Mouse (Mus musculus): ENCODE results near the gene Tanc1. TPM values are rescaled to one million over a fixed set of nuclear protein-coding genes. Genes with fewer than 3 reads are reported as not detected.

The Tanc1 gene
- polyA plus RNA-seq, 1 experiment from 2014 or later = 8.5 TPM

DNA sequence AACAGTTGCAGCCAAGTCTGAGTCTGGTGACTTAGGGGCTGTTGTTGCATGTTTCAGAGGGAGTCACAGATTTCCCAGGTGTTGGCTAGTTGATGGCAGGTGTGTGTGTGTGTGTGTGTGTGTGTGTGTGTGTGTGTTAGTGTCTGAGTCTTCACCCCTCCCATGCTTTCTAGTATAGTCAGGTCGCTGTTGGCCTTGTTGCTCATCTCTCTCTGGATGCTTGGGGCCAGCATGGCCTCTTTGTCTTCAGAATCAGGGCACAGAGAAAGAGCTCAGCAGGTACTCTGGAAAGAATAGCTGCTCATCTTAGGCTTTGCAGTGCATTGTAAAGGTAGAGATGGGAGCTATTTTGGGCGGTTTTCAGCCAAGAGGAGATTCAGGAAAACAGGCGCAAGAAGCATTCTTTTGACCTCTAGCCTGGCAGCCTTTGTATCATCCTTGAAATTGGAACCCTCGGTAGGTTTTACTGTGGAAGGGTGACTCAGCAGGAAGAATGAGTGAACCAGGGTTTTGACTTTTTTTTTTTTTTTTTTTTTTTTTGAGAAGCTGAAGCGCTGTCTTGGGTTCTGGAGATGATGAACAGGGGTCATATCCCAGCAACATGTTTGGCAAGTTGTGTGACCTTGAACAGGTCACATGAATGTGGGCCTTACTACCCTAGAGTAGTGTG is 22.1 kb downstream of the Tanc1 start:
- H3K36me3 ChIP-seq = no peaks in the 10 kb centered on the region
- H3K4me2 ChIP-seq = no peak overlapping the region
- H3K27ac ChIP-seq (replicated peaks) = no peak overlapping the region
- H3K9ac ChIP-seq = no peak overlapping the region
- 45% methylated on average over 5 of the region's 5 CpGs for WGBS
- H3K4me1 ChIP-seq (replicated peaks) = 0 out of 2 replicates have a peak, but pooled peaks cover 4% of the 10 kb centered on the region
- H3K9me3 ChIP-seq = no peaks in the 10 kb centered on the region
- ATAC-seq (ENCODE audit: low FRiP score, low read depth) = no peak
- no peaks in the 10 kb centered on the region for H3K27me3 ChIP-seq
- H3K4me3 ChIP-seq = no peak overlapping the region

DNA sequence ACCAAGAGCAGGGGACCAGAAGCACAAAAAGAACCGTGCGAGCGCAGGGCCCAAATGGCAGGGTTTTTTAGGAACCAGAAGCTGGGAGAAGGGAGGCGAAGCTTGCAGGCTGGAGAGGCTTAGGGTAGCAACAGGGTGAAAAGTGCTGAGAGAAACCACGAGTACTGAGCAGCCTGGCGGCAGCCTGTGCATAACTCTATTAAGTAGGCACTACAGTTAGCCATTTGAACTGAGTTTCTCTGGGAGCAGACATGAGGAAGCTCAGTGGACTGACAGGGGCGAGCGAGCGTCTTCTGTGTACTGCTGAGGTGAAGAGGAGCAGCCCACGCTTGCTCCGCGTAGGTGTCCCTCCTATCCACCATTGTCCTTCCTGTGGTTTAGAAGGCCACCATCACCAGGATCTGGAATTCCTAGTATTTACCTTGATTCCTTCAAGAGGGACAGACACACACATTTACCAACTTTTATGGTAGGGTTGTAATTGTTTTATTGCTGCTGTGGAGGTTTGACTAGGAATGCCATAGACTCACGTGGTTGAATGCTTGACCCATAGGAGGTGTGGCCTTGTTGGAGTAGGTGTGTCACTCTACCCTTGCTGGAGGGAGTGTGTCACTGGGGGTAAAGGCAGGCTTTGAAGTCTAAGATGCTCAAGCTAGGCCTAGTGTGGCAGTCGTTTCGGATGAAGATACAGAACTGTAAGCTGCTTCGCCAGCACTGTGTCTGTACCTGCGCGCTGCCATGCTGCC is 25.4 kb downstream of the Tanc1 start:
- no peaks in the 10 kb centered on the region for H3K9me3 ChIP-seq
- ATAC-seq (ENCODE audit: low FRiP score, low read depth) = no peak
- no peak overlapping the region for H3K4me3 ChIP-seq
- H3K27ac ChIP-seq (replicated peaks) = no peak overlapping the region
- no peaks in the 10 kb centered on the region for H3K27me3 ChIP-seq
- no peak overlapping the region for H3K9ac ChIP-seq
- no peaks in the 10 kb centered on the region for H3K36me3 ChIP-seq
- no peaks in the 10 kb centered on the region for H3K4me1 ChIP-seq (replicated peaks)
- 94% methylated on average over 18 of the region's 18 CpGs for WGBS
- no peak overlapping the region for H3K4me2 ChIP-seq

DNA sequence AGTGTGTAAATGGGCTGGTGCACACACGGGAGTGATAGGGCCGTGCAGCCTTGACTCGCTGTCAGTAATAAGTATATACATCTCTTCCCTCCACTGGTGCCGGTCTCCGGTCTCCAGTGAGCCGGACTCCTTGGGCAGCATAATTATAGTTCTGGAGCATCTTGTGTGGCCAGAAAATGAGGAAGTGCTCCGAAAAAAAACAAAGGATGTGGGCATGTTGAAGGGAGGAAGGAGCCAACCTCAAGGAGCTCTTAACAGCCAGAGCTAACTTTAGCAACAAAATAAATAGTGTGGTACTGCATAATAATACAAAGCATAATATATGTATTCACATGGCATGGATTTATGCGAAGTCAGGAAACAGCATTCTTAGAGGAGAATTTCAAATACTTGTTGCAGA is 30.9 kb downstream of the Tanc1 start:
- Histone ChIP-seq H3K27ac (replicated peaks) (no peak overlapping the region), H3K4me1 (replicated peaks) (peaks cover 14% of the 10 kb centered on the region), H3K9ac (no peak overlapping the region), H3K9me3 (no peaks in the 10 kb centered on the region), H3K4me2 (no peak overlapping the region), H3K27me3 (no peaks in the 10 kb centered on the region), H3K36me3 (no peaks in the 10 kb centered on the region), H3K4me3 (no peak overlapping the region)
- no peak for ATAC-seq (ENCODE audit: low FRiP score, low read depth)
- 85% methylated on average over 8 of the region's 8 CpGs for WGBS

DNA sequence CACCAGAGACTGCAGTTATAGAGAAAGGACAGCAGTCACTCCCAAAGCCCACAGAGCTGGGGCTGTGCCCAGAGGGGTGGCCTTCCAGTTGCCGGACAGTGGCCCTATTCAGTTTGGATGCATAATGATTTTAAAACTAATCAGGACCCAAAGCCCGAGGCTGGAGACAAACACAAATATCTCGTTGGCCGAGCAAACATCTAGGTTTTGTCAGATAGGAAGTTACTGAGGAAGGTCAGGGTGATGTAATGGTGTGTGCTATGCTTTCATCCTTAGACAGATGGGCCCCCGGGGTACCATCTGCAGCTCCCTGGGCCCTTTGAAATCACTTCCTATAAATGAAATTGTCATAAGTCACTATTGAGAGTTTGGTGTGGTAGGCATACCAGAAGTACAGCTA is 33.0 kb downstream of the Tanc1 start:
- H3K4me1 ChIP-seq (replicated peaks) = peaks cover 28% of the 10 kb centered on the region
- H3K27ac ChIP-seq (replicated peaks) = 0 out of 2 replicates have a peak overlapping the region, but pooled peaks have one; percentile 42
- no peaks in the 10 kb centered on the region for H3K36me3 ChIP-seq
- no peak overlapping the region for H3K4me3 ChIP-seq
- no peaks in the 10 kb centered on the region for H3K9me3 ChIP-seq
- no peak overlapping the region for H3K4me2 ChIP-seq
- no peaks in the 10 kb centered on the region for H3K27me3 ChIP-seq
- 44% methylated on average over 5 of the region's 5 CpGs for WGBS
- ATAC-seq (ENCODE audit: low FRiP score, low read depth) = no peak
- no peak overlapping the region for H3K9ac ChIP-seq

DNA sequence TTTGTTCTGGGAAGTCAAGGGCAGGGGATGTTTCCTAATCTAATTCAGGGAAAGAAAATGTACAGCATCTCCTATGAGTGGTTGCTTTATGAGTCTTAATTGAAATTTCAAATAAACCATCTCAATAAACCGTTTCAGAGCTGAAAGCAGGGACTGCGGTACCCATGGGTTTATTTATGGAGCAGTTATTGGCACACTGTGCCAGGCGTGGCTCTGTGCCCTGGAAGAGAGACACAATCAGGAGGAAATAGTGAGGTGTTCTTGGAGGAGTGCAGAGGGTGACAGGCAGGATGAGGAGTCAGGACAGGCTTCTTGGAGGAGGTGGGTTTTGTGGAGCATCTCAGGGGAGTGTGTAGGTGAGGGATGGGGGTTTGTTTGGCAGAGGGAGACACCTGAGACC is 33.7 kb downstream of the Tanc1 start:
- Histone ChIP-seq H3K4me3 (no peak overlapping the region), H3K4me2 (no peak overlapping the region), H3K27ac (replicated peaks) (no peak overlapping the region), H3K27me3 (no peaks in the 10 kb centered on the region), H3K9ac (no peak overlapping the region), H3K4me1 (replicated peaks) (peaks cover 28% of the 10 kb centered on the region), H3K36me3 (no peaks in the 10 kb centered on the region), H3K9me3 (no peaks in the 10 kb centered on the region)
- WGBS = 40% methylated on average over 3 of the region's 3 CpGs
- ATAC-seq (ENCODE audit: low FRiP score, low read depth) = no peak

DNA sequence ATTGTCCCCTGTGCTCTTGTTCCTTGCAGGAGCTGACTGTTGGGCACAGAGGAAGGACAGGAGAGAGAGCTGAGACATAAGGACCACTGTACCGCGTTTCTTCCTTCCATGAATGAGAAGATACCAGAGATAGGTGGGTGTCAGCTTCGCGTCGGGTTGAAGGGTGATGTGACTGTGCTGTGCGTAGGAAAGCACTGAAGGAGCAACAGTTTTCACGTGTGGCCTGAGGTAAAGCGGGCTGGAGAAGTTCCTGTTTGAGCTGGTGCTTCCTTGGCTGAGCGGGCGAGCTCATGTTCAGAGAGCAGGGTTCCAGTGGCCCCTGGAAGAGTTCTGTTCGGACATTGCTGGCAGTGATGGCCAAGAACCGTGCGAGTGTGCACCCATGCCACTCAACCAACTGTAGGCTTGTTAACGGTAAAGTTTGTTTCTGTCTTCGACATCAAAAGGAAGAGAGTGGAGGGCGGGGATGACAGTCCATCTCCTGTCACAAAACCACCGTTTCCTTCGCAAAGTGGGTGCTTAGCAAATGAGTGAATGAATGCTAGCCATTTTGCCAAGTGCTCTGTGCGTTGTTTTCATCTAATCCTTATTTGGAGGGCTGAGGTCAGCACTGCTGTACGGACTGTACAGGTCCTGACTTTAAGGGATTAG is 35.0 kb downstream of the Tanc1 start:
- Histone ChIP-seq H3K4me1 (replicated peaks) (peaks cover 28% of the 10 kb centered on the region), H3K27me3 (no peaks in the 10 kb centered on the region), H3K9ac (no peak overlapping the region), H3K36me3 (no peaks in the 10 kb centered on the region), H3K4me2 (no peak overlapping the region), H3K9me3 (no peaks in the 10 kb centered on the region), H3K4me3 (no peak overlapping the region), H3K27ac (replicated peaks) (no peak overlapping the region)
- ATAC-seq (ENCODE audit: low FRiP score, low read depth) = no peak
- WGBS = 87% methylated on average over 20 of the region's 20 CpGs

DNA sequence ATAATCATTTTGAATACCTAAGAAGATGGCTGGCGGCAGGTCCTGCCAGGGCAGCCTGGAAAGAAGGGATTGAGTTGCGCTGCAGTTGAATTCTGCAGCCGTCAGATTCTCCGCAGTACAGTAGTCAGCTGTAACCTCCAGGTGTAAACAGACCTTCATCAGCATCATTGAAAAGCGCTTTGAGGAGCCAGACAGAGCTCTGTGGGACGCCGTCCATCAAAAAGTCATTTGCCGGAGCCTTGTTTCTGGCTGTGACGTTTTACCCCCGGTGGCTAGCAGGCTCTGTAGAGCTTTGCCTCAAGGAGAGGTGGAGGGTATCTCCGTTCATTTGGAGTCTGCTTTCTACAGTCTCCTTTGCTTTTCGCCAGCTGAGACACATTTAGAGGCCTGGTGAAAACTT is 36.6 kb downstream of the Tanc1 start:
- WGBS = 16% methylated on average over 12 of the region's 12 CpGs
- Histone ChIP-seq H3K9ac (no peak overlapping the region), H3K4me2 (peak overlapping the region; percentile 37), H3K9me3 (no peaks in the 10 kb centered on the region), H3K27me3 (no peaks in the 10 kb centered on the region), H3K27ac (replicated peaks) (no peak overlapping the region), H3K36me3 (no peaks in the 10 kb centered on the region), H3K4me3 (no peak overlapping the region), H3K4me1 (replicated peaks) (peaks cover 32% of the 10 kb centered on the region)
- no peak for ATAC-seq (ENCODE audit: low FRiP score, low read depth)

DNA sequence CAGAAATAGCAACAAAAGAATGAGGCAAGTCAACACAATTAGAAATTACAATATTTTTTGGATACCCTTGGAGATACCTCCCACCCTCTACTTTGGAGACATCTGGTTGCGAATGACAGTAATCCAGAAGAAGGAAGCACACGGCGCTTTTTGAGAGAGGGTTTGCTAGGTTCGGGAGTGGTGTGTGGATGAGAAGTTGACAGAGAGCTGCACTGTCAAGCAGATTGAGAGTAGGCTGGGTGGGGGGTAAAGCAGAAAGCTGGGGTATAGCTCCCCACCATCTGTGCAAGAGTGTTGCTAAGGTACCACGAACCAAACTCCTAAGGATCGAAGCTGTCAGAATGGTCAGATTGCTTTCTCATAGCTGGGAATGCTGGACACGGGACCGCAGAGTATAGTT is 40.0 kb downstream of the Tanc1 start:
- Histone ChIP-seq H3K9ac (no peak overlapping the region), H3K27ac (replicated peaks) (no peak overlapping the region), H3K36me3 (no peaks in the 10 kb centered on the region), H3K4me3 (no peak overlapping the region), H3K4me2 (no peak overlapping the region), H3K4me1 (replicated peaks) (peaks cover 32% of the 10 kb centered on the region), H3K27me3 (no peaks in the 10 kb centered on the region), H3K9me3 (no peaks in the 10 kb centered on the region)
- WGBS = 95% methylated on average over 8 of the region's 8 CpGs
- ATAC-seq (ENCODE audit: low FRiP score, low read depth) = no peak

DNA sequence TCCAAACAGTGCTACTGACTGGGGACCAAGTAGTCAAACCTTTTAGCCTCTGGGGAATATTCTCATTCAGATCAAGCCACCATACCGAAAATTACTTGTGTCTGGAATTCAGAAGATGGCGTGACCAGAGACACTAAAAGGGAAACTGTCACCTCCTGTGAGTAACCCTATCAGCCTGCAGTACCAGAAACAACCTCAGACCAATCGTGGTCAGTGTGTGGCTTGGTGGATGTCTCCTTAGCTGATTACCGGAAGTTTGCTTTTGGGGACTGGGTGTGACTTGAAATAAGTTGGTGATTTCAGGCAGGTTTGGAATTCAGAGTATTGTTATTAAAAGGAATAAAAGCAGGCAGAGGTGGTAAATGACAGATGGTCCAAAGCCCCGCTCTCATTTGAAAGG is 40.9 kb downstream of the Tanc1 start:
- no peak overlapping the region for H3K27ac ChIP-seq (replicated peaks)
- H3K4me1 ChIP-seq (replicated peaks) = peaks cover 32% of the 10 kb centered on the region
- no peaks in the 10 kb centered on the region for H3K9me3 ChIP-seq
- no peak for ATAC-seq (ENCODE audit: low FRiP score, low read depth)
- 75% methylated on average over 5 of the region's 5 CpGs for WGBS
- no peaks in the 10 kb centered on the region for H3K36me3 ChIP-seq
- H3K4me2 ChIP-seq = no peak overlapping the region
- H3K9ac ChIP-seq = no peak overlapping the region
- H3K4me3 ChIP-seq = no peak overlapping the region
- H3K27me3 ChIP-seq = no peaks in the 10 kb centered on the region

DNA sequence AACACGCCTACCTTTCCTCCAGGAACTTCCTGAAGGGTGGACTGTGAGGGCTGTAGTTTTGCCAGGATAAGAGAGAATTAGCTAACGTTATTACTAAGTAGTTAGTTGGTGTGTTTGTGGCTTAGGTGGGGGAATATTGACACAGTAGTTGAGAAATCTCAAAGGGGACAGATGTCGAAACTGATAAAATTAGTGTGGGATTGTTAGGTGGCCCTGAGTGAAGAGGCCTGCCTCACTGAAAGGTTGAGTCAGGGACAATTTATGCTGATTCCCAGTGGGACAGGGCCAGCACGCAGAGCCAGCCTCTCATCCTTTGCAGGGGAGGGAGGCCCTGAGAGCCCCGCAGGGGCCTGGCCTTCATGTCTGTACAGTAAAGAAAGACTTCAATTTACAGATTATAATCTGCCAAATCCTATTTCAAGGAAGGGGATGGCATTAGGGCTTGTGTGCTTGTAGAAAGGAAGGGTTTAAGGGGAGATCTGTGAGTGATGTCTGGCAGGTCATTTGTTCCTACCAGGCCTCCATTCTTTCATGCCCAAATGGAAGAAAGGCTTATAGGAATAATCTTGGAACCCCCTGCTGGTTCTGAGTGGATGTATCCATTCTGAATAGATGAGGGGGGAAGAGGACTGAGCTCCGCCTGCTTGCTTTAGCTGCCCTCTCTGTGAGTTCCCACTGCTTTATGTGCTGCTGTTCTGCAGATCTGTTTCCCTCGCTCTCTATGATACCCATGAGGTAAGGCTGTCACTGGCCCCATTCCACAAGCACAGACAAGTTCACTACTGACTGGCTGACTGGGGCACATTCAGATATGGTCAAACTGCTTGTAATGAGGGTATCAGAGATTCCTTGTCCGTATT is 41.7 kb downstream of the Tanc1 start:
- Histone ChIP-seq H3K4me1 (replicated peaks) (peaks cover 23% of the 10 kb centered on the region), H3K4me2 (no peak overlapping the region), H3K27me3 (no peaks in the 10 kb centered on the region), H3K4me3 (no peak overlapping the region), H3K27ac (replicated peaks) (no peak overlapping the region), H3K9me3 (no peaks in the 10 kb centered on the region), H3K36me3 (no peaks in the 10 kb centered on the region), H3K9ac (no peak overlapping the region)
- WGBS = 40% methylated on average over 8 of the region's 8 CpGs
- peak; percentile 66 for ATAC-seq (ENCODE audit: low FRiP score, low read depth)

DNA sequence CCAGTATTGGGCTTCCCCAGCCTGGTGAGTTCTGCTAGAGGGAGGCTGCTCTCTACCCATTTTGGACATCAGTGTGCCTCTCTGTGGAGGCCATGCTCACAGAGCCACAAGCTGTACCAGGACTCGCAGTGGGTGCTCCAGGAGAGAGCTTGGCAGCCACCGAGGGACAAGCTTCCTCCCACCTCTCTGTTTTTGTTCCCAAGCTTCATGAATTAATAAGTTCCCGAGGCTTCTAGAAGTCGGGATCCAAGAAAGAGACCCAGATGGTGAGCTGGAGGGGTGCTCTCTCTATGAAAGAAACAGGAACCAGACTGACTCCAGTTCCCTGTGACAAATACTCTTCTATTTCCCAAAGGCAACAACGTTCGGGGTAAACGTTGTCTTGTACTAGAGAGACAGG is 43.6 kb downstream of the Tanc1 start:
- ATAC-seq (ENCODE audit: low FRiP score, low read depth) = no peak

DNA sequence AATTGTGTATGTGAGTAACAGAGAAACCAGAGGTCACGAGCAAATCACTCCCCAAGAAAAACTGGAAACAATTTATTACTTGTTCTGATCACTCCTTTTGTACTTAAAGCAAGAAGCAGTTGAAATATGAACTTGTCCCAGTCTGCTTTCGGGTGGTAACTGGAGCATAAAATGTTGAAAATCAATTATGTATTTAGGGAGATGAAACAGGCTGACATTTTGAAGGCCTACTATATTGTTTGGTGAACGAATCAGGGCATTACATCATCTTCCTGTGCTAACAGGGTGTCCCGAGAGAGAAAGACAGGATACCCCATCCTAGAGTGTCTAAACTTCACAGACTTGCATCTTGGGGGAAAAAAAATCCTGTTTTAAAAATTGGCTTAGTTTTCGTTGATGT is 44.8 kb downstream of the Tanc1 start:
- no peak overlapping the region for H3K4me3 ChIP-seq
- H3K4me1 ChIP-seq (replicated peaks) = peaks cover 24% of the 10 kb centered on the region
- H3K9ac ChIP-seq = no peak overlapping the region
- H3K36me3 ChIP-seq = no peaks in the 10 kb centered on the region
- no peak overlapping the region for H3K27ac ChIP-seq (replicated peaks)
- no peak for ATAC-seq (ENCODE audit: low FRiP score, low read depth)
- no peak overlapping the region for H3K4me2 ChIP-seq
- 45% methylated on average over 5 of the region's 5 CpGs for WGBS
- H3K9me3 ChIP-seq = no peaks in the 10 kb centered on the region
- H3K27me3 ChIP-seq = no peaks in the 10 kb centered on the region

More for the DNA sequence above, 43.6 kb downstream of the Tanc1 start:
- Histone ChIP-seq H3K9ac (no peak overlapping the region), H3K4me3 (no peak overlapping the region), H3K4me1 (replicated peaks) (peaks cover 17% of the 10 kb centered on the region), H3K9me3 (no peaks in the 10 kb centered on the region), H3K27ac (replicated peaks) (no peak overlapping the region), H3K4me2 (no peak overlapping the region), H3K27me3 (no peaks in the 10 kb centered on the region), H3K36me3 (no peaks in the 10 kb centered on the region)
- whole genome bisulfite sequencing = 40% methylated on average over 7 of the region's 7 CpGs
